Mouse (Mus musculus): ENCODE measurements around the gene Selenos.

GRCm38 (mm10) chr7:66118046-66118445, 38.6 kb downstream of the Selenos start:
- TF ChIP-seq CTCF (IDR thresholded peaks at IDR 0.05; ENCODE audit: borderline replicate concordance, insufficient read depth, low read depth, low read length) (no peak), POLR2A (IDR thresholded peaks at IDR 0.05; ENCODE audit: borderline replicate concordance, insufficient read depth, low read length) (no peak)
